Mouse (Mus musculus) bone marrow macrophage, adult 2 months (primary cell): ENCODE measurements around the gene Mcoln2. TPM values are rescaled to one million over a fixed set of nuclear protein-coding genes. Genes with fewer than 3 reads are reported as not detected.

Source experiments
- H3K27ac ChIP-seq: 2 replicates; pipeline ENCODE4 v1.5.1; 2012; ENCODE audit warnings: low read depth, low read length; ENCODE audit not compliant: insufficient read depth
- H3K4me1 ChIP-seq: 2 replicates; pipeline ENCODE4 v1.6.1; 2012; ENCODE audit warnings: low read length; ENCODE audit not compliant: control insufficient read depth, insufficient read depth
- H3K4me3 ChIP-seq: 2 replicates; pipeline ENCODE4 v1.5.1; 2012; ENCODE audit warnings: mild to moderate bottlenecking, low read length, moderate library complexity; ENCODE audit not compliant: insufficient read depth
- CTCF ChIP-seq: IDR thresholded peaks from 2 replicates; pipeline ENCODE4 v1.5.1; 2012; ENCODE audit warnings: low read depth, mild to moderate bottlenecking, low read length, moderate library complexity
- POLR2A ChIP-seq: IDR thresholded peaks from 2 replicates; pipeline ENCODE4 v1.6.1; 2012; ENCODE audit warnings: mild to moderate bottlenecking, low read depth, low read length, borderline replicate concordance
- polyA plus RNA-seq: library from polyadenylated mRNA; stranded (reverse); fragments of >200 nt; gene quantifications from 2 replicates; pipeline ENCODE4 v1.2.4, GENCODE M21; 2012; ENCODE audit not compliant: missing spikeins, insufficient read depth, insufficient read length

The Mcoln2 gene
- polyA plus RNA-seq = 33.5 and 35.3 TPM in 2 replicates

DNA sequence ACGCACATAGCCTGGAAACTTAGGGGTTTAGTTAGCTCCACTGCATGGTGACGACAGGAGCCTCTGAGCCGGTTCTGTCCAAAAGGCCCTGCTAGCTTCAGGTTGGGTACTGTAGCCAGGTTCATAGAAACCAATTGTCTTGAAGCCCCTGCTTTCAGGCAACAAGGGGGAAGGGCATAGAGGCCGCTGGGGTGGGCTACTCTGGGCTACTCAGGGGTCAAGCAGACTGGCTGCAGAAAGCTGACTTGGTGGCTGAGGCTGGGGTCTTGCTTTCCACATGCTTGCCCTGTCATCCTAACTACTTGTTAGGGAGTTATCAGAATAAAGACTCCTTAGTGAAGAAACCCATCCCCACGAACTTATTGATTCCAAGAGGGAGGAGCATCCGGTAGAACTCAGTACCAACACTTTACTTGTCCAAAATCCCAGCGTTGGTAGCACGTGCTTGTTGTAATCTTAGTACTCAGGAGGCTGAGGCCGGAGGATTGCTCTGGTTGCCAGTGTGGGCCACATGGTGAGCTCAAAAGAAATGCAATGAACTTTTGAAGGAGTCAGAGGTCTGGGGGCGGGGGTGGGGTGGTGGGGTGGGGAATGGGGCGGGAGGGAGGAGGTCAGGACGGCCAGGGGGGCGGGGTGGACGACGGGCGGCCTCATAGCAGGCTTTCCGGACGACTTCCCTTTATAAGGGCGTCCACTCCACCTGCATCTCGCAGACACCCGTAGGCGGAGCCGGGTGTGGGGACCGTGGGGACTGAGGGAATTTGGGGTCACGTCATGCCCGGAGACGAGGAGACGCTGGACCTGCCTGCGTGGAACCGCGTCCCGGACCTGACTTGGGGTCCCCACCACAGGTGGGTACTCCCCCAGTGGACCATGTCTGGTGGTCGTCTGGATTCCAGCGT, at the start of gene Mcoln2:
TSS of gene Mcoln2 (plus strand) at position 678 of the 902 bp plus-strand sequence.
- TF ChIP-seq CTCF (no peak), POLR2A (no peak)
- H3K4me3 ChIP-seq = peak within 1 kb of the TSS; percentile 94
- peak within 1 kb of the TSS; percentile 88 for H3K27ac ChIP-seq
- peaks cover 45% of the 10 kb centered on the region for H3K4me1 ChIP-seq

DNA sequence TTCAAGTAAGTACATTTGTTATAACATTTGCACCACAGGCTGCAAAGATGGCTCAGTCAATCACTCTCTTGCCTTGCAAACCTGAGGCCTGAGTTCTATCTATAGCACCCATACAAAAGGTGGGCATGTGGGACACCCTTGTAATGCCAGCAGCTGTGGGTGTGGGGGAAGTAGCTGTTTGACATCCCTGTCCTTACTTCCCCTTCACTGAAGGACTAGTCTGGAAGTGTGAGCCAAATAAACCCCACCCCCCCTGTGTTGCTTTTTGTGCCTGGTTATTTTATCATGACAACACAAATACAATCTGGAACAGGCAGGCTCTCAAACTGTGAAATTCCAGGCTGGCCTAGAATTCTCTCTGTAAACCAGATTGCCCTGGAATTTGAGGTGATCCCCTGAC, 49.7 kb upstream of the Mcoln2 start:
- Histone ChIP-seq H3K4me1 (peaks cover 10% of the 10 kb centered on the region), H3K4me3 (no peak overlapping the region), H3K27ac (no peak overlapping the region)
- TF ChIP-seq POLR2A = no peak
- no peak for TF ChIP-seq CTCF

DNA sequence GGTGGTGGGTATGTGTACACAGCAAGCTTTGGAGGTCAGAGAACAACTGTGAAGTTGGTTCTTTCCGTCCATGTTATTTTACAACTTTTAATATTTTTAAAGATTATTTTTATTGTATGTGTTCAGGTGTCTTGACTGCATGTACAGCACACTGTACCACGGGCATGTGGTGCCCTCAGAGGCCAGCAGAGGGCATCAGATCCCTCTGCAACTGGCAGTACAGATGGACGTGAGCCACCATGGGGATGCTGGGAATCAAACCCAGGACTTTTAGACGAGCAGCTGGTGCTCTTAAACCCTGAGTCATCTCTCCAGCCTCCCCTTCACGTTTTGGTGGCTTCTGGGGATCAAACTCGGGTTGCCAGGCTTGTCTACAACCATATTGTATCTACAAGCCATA, 47.6 kb upstream of the Mcoln2 start:
- H3K27ac ChIP-seq = no peak overlapping the region
- peaks cover 10% of the 10 kb centered on the region for H3K4me1 ChIP-seq
- no peak for TF ChIP-seq POLR2A
- no peak for TF ChIP-seq CTCF
- no peak overlapping the region for H3K4me3 ChIP-seq

DNA sequence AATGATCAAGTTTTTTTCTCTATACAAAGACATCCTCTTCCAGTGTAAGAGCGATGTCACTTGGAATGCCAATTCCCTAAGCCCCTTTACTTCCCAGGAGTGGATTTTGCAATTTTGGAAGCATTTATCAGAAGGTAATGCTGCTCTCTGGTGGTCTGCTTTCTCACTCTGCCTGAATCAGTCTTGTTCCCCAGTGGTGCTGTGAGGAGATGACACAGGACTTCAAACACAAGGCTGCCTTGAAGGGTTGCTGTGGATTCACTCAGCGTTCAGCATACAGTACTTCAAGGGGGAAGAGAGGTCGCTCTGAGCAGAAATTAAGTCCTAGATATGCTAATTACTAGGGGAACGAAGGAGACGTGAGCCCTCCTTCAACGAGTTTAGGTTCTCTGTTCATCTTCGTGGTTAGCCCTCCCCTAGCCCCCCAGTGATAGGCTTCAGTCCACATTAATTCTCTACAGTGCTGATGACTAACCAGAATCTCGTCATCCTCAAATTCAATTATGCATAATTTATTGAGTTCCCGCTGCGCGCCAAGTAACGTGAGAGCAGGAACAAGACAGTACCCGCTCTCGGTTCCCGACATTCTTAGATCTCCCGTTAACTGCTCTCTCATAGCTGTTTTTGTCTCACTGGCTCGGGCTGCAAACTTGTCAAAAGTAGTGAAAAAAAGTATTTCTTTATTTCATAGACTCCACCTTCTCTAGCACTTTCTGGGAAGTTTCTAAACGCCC, 42.4 kb upstream of the Mcoln2 start:
- Histone ChIP-seq H3K4me1 (peaks cover 32% of the 10 kb centered on the region), H3K27ac (no peak overlapping the region), H3K4me3 (peak overlapping the region; percentile 70)
- TF ChIP-seq CTCF = no peak
- no peak for TF ChIP-seq POLR2A

DNA sequence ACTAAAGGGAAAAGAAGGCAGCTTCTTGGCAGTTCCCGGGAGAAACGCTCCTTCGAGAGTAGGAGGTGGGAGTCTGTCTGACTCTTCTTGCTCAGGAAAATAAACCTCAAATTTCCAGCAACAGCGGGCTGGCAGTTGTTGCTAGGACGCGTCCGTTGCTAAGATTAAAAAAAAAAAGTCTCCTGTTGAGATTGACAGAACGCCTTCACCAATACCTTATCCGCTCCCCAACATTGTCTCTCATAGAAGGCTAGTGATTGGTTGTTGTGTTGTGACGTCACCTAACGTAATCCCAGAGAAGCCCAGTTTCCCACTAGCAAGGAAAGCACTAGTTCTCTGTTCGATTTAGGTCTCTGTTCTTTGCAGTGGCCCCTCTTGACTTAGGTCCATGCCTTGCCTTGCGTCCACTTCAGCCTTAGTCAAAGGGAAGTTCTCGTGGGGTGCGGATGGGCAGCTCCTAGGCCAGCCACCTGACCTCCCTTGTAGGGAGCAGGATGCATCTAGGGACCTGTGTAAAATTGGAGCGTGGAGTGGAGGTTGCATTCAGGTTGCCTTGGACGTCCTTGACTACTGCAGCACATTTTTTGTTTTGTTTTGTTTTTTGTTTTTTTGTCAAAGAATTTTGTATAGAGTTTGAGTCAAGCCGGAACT, 41.6 kb upstream of the Mcoln2 start, which contains the start of gene Wdr63:
TSS of gene Wdr63 (minus strand) at position 210 of the 651 bp plus-strand sequence.
- Histone ChIP-seq H3K4me3 (peak within 1 kb of the TSS; percentile 70), H3K4me1 (peaks cover 35% of the 10 kb centered on the region), H3K27ac (peak within 1 kb of the TSS; percentile 98)
- TF ChIP-seq POLR2A = no peak

DNA sequence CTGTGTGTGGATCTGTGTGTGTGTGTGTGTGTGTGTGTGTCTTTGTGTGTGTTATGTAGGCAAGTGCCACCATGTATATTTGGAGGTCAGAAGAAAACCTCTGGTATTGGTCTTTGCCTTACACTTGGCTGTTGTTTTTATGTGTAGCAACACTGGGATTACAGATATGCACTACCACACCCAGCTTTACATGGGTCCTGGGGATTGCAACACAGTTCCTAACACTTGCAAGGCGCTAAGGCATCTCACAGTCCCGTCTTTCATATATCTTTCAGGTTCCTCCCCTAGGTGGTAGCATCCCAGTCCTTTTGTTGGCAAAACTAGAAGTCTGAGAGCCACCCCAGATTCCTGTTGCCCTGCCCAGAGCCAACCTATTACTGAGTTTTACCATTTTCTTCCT, 40.7 kb upstream of the Mcoln2 start:
- TF ChIP-seq CTCF = no peak
- no peak for TF ChIP-seq POLR2A
- Histone ChIP-seq H3K4me3 (no peak overlapping the region), H3K27ac (peak overlapping the region; percentile 98), H3K4me1 (peaks cover 41% of the 10 kb centered on the region)

DNA sequence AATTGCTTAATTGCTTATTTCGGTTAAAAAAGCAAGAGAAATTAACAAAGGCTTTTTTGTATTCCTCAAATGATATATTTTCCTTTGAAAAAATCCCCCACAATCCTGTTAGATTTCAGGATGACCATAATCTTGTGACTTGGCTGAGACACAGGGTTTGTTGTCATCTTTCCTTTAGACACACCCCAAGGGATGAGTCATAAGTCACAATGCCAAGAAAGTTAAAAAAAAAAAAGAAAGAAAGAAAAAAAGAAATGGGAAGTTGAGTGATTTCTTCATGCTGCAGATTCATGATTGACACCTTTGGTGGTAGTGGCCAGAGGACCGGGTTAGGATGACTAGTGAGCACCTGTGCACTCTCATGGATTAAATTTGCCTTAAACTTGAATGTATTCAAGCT, 39.3 kb upstream of the Mcoln2 start:
- Histone ChIP-seq H3K4me3 (no peak overlapping the region), H3K27ac (peak overlapping the region; percentile 73), H3K4me1 (peaks cover 43% of the 10 kb centered on the region)
- TF ChIP-seq POLR2A = no peak
- TF ChIP-seq CTCF = no peak

DNA sequence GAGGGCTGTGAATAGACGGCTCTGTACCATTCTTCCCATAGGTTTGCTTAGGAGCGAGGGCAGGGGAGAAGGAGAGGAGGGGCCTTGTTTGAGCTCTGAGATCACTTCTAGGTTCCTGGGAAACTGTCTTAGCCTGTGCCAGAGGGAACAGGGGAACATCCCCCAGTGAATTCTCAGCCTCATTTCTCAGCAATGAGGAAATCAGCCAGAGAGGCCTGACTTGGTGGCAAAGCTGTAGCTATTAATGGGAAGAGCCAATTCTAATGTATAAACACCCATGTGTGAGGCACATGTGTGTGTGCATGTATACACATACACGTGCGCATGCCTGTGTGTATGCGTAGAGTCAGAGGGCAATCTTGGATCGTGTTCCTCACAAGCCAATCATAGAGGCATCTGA, 38.7 kb upstream of the Mcoln2 start:
- Histone ChIP-seq H3K27ac (peak overlapping the region; percentile 73), H3K4me1 (peaks cover 43% of the 10 kb centered on the region), H3K4me3 (no peak overlapping the region)
- TF ChIP-seq CTCF = no peak
- no peak for TF ChIP-seq POLR2A

DNA sequence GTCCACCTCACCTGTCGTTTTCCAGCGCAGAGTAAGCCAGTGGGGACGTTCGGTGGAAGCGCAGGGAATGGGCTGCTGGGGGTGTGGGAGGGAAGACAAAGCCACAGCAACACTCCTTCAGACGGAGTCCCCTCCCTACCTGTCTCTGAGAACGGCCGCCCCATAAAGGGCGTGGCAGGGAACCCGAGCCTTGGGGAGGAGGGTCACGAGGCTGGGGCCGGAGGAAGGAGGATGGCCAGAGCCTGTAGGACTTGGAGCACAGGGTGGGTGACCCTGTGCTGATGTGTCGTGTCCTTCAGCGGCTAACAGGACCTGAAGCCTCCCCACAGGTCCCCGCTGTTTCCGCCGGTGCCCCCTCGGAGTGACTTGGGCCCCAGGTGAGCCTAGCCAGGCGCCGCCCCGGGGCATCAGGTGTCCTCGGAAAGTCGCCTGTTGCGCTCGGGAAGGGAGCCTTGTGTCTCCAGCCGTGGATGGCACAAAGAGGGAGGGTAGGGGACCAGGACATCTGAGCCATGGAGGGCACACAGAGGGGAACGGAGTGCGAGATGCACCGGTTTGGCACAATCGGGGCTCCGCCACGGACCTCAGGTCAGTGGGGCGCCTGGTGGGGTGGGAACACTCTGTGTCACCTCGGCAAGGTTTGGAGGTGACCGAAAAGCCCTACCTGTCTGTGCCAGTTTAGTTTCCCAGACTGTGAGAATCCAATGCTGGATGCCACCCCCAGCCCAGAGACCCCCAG, 32.2 kb upstream of the Mcoln2 start, which contains the start of gene Mcoln3:
TSS of gene Mcoln3 (plus strand) at position 193 of the 739 bp plus-strand sequence.
- Histone ChIP-seq H3K4me1 (peaks cover 34% of the 10 kb centered on the region), H3K4me3 (0 out of 2 replicates have a peak within 1 kb of the TSS, but pooled peaks have one; percentile 13), H3K27ac (peak within 1 kb of the TSS; percentile 40)
- no peak for TF ChIP-seq POLR2A
- no peak for TF ChIP-seq CTCF
